Mouse (Mus musculus) testis, postnatal 14 days (tissue): ENCODE data around the gene Dupd1.
A peak's percentile ranks its signal among the peaks of the same experiment; 100 is the strongest.

ENCODE experiments used
- DNase-seq: peaks from one replicate; pipeline ENCODE4 v3.0.0; 2021; ENCODE audit warnings: low spot score

Dupd1 gene

GRCm38 (mm10) chr14:21722021-21722698, 7.8 kb upstream of the Dupd1 start:
- no peak for DNase-seq

- DNase-seq: no peak
These were observed 6.2 kb upstream of the Dupd1 start for GRCm38 (mm10) chr14:21720430-21721205.

GRCm38 (mm10) chr14:21719646-21720383, 5.4 kb upstream of the Dupd1 start:
- no peak for DNase-seq

DNA sequence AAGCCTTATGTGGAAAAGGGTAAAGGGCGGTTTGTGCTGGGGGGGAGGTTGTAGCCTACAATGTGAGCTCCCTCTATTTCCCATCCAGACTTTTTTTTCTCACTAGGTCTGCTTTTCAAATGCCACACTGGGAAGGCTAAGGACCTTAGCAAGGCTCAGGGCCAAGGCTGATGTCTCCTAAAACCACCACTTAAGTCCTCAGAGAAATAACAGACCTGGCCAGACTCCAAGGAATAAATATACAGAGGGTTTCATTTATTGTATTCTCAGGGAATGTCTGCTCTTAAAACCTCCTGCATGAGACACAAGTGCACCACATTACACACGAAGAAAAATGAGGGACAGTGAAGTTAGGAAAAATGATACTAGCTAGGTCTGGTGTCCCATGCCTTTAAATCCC, 3.1 kb downstream of the Dupd1 start:
- no peak for DNase-seq

GRCm38 (mm10) chr14:21709545-21709944, 4.8 kb downstream of the Dupd1 start:
- DNase-seq: no peak

GRCm38 (mm10) chr14:21706759-21707571, 7.4 kb downstream of the Dupd1 start:
- DNase-seq: no peak

DNA sequence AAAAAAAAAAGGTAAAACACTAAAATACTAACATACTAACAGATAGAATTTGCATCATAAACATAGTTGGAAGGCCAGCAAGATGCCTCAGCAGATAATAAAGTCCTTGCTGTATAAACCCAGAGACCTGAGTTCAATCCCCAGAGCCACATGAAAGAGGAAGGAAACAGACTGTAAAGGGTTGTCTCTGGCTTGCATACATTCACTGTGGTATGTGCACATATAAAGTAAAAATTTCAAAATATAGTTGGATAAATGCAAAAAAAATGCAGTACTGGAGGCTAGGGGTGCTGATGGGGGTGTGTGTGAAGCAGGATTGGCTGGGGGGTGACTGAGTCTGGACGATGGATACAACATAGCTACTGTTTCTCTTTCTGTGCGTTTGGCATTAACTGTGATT, 8.9 kb downstream of the Dupd1 start:
- no peak for DNase-seq

DNA sequence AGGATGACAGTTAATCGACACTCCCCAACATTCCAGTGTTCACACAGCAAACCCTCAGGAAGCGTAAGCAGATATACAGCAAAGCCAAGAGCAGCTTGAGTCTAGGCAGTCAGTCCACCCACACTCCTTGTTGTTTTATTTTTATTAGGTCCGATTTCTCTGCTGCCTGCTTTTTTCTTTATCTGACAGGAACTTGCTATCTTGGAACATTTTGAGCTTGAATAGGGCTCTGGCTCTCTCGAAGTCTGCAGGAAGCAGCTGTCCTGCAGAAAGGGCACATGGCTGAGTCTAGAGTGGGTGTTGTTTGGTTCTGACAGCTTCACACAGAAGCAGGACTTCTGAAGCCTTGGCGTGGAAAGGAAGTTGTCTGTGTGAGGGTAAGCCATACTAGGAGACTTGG, 11.1 kb downstream of the Dupd1 start:
- peak; percentile 44 for DNase-seq

- DNase-seq: no peak
These were observed 11.7 kb downstream of the Dupd1 start for GRCm38 (mm10) chr14:21702691-21703090.

DNA sequence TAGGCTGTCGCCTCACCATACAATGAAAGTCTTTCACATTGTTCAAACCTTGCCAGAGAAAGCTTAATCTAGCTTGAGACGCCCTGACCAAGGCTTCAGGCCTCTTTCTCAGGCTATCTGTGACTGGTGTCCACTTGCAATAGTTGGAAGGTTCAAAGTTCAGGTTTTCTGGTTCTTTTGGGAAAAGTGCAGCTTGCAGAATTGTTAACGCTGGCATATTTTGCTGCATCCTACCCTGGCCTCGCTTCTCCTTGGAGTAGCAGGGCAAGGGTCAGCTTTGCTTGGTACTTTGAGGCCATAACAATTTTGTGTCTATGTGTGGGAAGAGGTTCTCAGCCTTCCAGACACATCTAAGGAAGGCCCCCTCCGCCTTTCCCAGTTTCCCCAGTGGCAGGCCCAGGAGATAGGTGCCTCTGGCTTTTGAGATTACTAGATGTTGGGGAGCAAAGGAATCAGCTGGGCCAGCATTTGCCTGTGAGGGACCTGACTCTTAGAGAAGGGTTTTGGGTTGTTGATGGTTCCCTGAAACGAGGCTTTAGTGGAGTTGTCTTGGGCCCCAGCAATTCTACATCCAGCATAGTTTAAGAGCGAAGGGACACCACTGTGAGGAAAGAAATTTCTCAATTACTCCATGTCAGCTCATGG, 18.1 kb downstream of the Dupd1 start:
- no peak for DNase-seq

DNA sequence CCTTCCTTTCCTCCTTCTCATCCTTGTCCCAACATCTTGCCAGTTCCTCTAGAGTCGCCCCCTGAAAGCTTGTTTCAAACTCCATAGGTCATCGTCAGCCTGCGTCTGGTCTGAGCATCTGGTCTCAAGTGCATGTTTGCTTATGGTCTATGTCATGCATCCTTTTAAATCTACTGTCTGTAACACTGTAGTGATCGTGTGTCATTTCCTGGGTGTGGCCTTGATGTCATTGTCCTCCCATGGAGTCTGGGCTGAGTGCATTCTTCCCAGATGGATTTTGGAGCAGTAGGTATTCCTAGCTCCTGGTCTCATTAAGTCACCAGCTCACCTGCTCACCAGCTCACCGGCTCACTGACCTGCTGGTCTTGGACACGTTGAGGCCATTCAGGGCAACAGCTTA, 19.4 kb downstream of the Dupd1 start:
- DNase-seq: no peak

GRCm38 (mm10) chr14:21691070-21691469, 23.3 kb downstream of the Dupd1 start:
- DNase-seq: no peak

GRCm38 (mm10) chr14:21686376-21687279, 27.7 kb downstream of the Dupd1 start:
- DNase-seq: peak; percentile 59

DNA sequence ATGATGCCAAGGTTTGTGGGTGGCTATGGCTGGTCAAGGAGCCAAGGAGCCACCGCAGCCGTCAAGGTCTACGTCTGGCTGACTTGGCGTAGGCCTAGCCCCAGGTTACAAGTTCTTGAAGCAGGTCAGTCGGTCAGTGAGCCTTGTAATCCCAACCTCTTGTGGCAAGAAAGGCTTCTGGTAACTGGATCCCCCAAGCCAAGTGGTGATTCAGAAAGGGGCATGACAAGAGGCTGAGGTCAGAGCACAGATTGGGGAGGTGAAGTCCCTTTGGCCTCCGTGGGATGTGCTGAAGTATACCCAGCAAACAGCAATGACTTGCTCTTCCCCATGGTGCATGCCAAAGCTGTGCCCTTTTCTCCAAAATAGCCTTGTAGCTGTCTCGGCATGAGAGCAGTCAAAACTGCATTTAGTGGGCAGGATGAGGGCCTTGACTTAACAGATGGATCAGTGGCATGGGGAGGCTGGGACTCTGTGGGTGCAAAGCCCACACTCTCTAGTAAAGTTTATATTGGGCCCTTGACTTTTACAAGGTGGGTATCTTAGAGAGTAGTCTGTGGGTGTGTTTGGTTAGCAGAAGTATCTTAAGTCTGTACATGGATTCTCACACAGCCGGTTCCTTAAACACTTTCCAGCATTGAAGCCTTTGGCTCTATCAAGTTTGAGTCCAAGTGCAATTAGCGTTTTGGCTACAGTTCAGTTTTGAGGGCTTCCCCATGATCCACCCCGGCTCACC, 28.8 kb downstream of the Dupd1 start:
- no peak for DNase-seq

DNA sequence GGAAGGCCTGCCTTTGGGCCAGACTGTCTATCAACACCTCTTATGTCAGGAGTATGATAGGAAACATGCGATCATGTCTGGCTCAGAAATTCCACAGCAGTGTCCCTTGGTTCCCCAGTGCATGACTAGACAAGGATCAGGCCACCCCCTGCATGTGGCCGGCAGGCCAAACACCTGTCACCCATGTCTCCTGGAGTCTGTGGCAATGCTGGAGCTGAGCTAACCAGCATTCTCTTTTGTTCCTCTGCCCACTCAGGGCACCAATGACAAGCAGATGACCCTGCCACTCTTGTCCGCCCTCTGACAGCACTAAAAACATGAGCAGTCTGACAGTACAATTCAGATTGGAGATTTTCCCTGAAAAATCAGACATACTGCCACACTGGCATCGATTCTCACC, 30.5 kb downstream of the Dupd1 start:
- DNase-seq: no peak

GRCm38 (mm10) chr14:21682681-21683129, 31.7 kb downstream of the Dupd1 start:
- peak; percentile 56 for DNase-seq

DNA sequence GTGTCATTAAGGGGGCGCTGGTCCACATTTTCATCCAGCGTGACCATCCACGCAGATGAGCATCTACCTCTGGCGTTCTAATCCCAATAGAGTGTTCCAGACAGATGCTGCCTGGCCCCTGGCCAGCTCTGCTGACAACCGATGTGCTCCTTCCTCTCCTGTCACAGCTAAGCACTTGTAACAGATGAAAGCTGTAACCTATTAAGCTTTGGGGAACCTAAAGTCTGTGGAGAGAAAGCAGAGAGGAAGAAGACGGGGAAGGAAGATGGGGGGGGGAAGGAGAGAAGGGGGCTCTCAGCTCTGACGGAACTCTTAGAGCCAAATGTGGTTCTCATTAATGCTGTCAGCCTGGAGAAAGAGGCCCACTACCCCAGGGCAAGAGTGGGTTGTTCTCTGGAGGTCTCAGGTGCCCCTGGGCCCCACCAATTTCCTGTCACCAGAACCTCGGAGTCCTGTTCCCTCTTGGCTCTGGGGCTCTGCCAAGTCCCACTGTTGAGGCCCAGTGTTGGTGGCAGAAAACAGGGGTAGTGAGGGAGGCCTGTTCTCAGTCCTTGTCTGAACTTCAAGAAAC, 34.7 kb downstream of the Dupd1 start:
- no peak for DNase-seq

GRCm38 (mm10) chr14:21678509-21679285, 35.7 kb downstream of the Dupd1 start:
- DNase-seq: no peak

- no peak for DNase-seq
These were observed 38.2 kb downstream of the Dupd1 start for GRCm38 (mm10) chr14:21676223-21676622.
